Mouse (Mus musculus): ENCODE measurements at regions not wholly inside any gene's neighbourhood (a gene's known extent, or its start where the extent isn't known, plus 50 kb on each side); places are given as distances from the start of the nearest gene placed in this dataset.
"Not testable (repeated sequence)": the region's sequence is repeated elsewhere in the genome, so short reads cannot be mapped to it uniquely, and the experiment has no call there.

GRCm38 (mm10) chr2:171587635-171588034 is 455.6 kb downstream of the Cbln4 start:
- DNase-seq = peak; percentile 14

GRCm38 (mm10) chr2:171586853-171587220 is 456.4 kb downstream of the Cbln4 start:
- no peak for DNase-seq

GRCm38 (mm10) chr2:171586217-171586852 is 456.9 kb downstream of the Cbln4 start:
- peak; percentile 38 for DNase-seq

- no peak for DNase-seq
Observed at GRCm38 (mm10) chr2:171574360-171574759, 468.9 kb downstream of the Cbln4 start.

GRCm38 (mm10) chr2:171562656-171563055 is 480.6 kb downstream of the Cbln4 start:
- DNase-seq = no peak

GRCm38 (mm10) chr2:171542768-171543167 is 500.5 kb downstream of the Cbln4 start:
- not testable (repeated sequence) for DNase-seq

GRCm38 (mm10) chr2:171514876-171515275 is 528.4 kb downstream of the Cbln4 start:
- DNase-seq = no peak

- no peak for DNase-seq
Observed at GRCm38 (mm10) chr2:171496620-171497019, 546.6 kb downstream of the Cbln4 start.

- DNase-seq = peak; percentile 18
Observed at GRCm38 (mm10) chr2:171493741-171494140, 549.5 kb downstream of the Cbln4 start.

GRCm38 (mm10) chr2:171487284-171487683 is 556.0 kb downstream of the Cbln4 start:
- DNase-seq = no peak

GRCm38 (mm10) chr2:171453241-171453640 is 590.0 kb downstream of the Cbln4 start:
- peak; percentile 4 for DNase-seq

GRCm38 (mm10) chr2:171406057-171406456 is 637.2 kb downstream of the Cbln4 start:
- DNase-seq = no peak

- no peak for DNase-seq
Observed at GRCm38 (mm10) chr2:171388936-171389335, 654.3 kb downstream of the Cbln4 start.

- peak; percentile 9 for DNase-seq
Observed at GRCm38 (mm10) chr2:171373457-171373856, 641.9 kb downstream of the Dok5 start.

GRCm38 (mm10) chr2:171373016-171373415 is 641.4 kb downstream of the Dok5 start:
- DNase-seq = no peak

GRCm38 (mm10) chr2:171371751-171372150 is 640.1 kb downstream of the Dok5 start:
- DNase-seq = no peak

- peak; percentile 4 for DNase-seq
Observed at GRCm38 (mm10) chr2:171365553-171365952, 633.9 kb downstream of the Dok5 start.

- DNase-seq = no peak
Observed at GRCm38 (mm10) chr2:171364621-171365020, 633.0 kb downstream of the Dok5 start.

- DNase-seq = no peak
Observed at GRCm38 (mm10) chr2:171363381-171363780, 631.8 kb downstream of the Dok5 start.

GRCm38 (mm10) chr2:171358071-171358760 is 626.6 kb downstream of the Dok5 start:
- DNase-seq = peak; percentile 8

- no peak for DNase-seq
Observed at GRCm38 (mm10) chr2:171348156-171348555, 616.5 kb downstream of the Dok5 start.

GRCm38 (mm10) chr2:171333816-171334757 is 602.5 kb downstream of the Dok5 start:
- DNase-seq = no peak

GRCm38 (mm10) chr2:171332826-171333225 is 601.2 kb downstream of the Dok5 start:
- DNase-seq = peak; percentile 32

Measured in right cerebral cortex, postnatal 25 days (tissue).